Mouse (Mus musculus) embryo, embryonic 9.5 days (tissue): ENCODE data around the gene Gdpgp1.

Experiments used
- DNase-seq: peaks from one replicate; pipeline ENCODE4 v3.0.0-alpha.2; 2017; ENCODE audit errors: extremely low spot score

Gene Gdpgp1

DNA sequence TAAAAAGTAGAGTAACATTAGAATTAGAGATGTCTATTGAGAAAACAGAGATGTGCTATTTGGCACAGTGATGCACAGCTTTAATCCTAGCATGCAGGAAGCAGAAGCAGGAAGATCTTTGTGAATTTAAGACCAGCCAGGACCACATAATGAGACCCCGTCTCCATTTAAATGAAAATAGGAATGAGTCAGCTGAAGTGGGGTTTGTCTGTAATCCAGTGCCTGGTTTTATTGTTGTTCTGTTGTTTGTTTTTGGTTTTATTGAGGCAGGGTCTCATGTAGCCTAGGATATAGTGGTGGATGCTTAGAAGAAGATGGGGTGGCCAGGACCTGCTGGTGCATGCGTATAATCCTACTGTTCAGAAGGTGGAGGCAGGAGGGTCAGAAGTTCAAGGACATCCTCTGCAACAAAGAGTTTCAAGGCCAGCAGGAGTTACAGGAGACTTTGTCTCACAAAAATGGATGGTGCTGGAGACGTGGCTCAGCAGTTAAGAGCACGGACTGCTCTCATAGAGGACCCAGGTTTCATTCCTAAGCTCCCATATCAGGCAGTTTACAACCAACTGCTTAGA is 11.4 kb upstream of the Gdpgp1 start:
- no peak for DNase-seq

DNA sequence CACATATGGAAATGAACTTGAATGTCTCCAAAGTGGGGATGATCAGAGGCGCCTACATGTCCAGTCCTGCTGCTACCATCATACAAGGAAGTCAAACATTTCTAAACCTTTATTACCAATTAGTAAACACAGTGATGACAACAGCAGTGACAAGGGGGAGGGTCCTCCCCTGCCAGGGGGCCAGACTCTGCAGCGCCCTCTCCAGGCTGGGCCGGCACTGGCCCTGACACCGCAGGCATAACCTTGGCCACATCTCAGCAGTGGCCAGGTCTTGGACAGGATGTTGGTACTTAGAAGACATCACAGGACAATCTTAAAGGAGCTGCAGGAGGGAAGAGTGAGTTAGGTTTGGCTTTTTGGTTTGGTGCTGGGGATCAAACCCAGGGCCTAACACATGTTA is 5.6 kb upstream of the Gdpgp1 start:
- DNase-seq: no peak

DNA sequence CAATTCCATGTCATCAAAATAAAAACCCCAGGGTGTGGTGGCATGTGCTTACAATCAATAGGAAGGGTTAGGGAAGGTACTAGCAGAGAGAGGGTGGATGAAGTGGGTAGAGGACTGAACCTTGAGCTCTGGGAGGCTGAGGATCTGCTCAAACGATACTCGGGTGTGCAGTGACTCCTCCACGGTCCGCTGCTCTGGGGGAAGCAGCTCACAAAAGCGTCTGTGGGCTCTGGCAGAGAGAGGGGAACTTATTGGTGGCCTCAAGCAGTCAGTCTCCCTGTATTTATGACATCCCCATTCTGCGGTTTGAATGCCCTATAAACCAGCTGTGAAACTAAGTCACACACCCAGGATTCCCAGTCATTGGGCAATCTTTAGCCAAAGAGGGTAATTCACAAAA is 2.5 kb upstream of the Gdpgp1 start:
- no peak for DNase-seq

DNA sequence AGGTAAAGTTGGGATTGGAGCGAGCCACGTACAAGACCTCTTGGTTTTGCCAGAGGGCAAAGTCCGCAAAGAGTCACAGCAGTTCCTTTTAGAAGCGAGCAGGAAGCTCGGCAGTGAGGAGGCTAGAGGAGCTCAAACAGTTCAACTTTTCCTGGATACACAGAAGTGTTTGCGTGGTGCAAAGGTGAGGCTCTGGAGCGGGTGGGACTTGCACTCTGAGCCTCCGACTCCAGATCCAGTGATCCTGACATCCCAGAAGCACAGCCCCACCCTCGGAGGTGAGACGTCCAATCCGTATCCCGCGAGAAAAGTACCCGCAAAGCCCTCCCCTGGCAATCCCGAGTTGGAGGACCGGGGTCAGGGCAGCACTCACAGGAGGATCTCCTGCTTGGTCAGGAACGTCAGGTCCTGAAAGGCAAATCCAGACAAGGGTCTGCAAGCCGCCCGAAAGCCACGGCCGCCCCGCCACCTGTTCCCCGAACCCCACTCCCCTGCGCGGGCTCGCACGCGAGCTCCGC is 635 bp upstream of the Gdpgp1 start:
- no peak for DNase-seq

DNA sequence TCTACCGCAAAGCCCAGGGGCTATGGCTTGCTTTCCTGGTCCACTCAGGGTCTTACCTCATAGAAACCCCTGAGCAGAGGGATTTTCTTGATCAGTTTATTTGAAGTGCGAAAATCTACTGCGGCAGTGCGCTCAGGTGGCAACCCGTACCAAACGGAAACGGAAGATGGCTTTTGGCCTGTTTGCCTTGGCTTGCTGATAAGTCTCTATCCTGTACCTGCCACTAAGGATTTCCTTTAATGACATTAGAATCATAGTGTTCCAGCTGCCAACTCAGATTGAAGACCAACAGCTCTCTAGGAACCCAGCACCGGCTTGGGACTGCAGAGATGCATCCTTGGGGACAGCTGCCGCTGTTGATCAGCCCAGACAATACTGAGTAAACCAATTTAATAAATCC is 1.1 kb downstream of the Gdpgp1 start:
- DNase-seq: no peak

DNA sequence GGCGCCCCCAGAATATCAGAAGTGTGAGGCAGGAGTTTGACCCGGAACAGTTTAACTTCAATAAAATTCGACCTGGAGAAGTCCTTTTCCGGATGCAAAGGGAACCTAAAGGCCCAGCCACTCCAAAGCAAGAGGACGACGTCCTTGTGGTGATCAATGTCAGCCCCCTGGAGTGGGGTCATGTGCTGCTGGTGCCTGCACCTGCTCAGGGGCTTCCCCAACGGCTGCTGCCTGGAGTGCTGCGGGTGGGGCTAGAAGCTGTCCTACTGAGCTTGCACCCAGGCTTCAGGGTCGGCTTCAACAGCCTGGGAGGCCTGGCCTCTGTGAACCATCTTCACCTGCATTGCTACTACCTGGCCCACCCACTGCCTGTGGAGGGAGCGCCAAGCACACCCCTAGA is 5.9 kb downstream of the Gdpgp1 start:
- no peak for DNase-seq

DNA sequence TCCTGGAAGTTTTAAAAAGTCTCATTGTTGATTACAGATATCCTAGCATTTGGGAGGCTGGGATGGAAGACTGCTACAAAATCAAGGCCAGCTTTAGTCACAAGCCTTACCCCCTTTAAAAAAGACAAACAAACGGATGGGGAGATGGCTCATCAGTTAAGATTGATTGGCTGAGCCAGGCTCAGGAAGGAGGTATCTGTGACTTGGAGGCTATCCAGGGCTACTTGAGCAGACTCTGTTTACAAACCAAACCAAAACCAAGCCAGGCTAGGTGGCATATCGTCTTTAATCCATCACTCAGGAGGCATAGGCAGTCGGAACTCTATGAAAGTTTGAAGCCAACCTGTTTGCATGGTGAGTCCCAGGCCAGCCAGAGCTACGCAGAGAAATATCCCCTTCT is 9.0 kb downstream of the Gdpgp1 start:
- DNase-seq: no peak

DNA sequence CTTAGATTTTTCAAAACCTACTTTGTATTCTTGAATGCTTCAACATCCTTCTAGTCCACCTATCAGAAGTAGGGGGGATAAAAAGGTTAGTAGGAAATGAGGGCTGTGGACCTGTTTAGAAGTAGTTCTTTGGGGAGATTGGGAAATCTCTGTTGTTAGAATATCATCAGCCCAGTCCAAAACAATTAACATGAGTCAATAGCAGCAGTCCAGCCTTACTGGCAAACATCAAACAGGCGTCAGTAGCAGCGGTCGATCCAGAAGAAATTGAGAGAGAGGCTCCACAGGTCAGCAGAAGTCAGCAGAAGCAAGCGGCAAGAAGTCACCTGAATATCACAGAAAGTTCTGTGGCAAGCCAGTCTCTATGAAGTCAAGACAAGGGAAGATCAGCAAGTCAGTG is 12.2 kb downstream of the Gdpgp1 start:
- no peak for DNase-seq

DNA sequence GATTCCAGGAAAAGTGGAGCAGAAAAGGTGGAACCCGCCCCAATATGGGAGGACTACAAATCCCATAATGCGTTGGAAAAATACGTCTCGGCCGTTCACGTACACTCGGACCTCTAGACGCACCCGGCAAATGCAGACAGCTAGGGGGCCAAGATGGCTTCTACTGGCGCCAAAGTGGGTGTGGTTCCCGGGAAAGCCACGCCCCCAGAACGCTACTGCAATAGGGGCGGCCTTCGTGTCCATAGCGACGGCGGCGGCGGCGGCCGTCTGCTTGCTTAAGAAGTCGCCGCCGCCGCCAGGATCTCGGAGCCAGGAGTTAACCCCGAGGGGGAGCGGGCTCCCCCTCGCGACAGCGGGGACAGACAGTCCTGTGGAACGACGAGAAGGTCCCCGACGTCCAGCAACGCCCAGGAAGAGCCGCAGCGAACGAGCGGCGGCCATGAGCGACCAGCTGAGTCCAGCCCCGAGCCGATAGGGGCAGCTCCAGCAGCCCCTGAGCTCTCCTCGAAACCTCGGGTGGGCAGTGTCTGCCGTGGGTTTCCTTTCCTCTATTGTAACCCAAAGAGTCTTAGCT is 13.6 kb downstream of the Gdpgp1 start, which contains the start of gene Ttll13:
TSS of gene Ttll13 (plus strand) at position 229 of the 574 bp plus-strand sequence.
- DNase-seq: peak; percentile 97

DNA sequence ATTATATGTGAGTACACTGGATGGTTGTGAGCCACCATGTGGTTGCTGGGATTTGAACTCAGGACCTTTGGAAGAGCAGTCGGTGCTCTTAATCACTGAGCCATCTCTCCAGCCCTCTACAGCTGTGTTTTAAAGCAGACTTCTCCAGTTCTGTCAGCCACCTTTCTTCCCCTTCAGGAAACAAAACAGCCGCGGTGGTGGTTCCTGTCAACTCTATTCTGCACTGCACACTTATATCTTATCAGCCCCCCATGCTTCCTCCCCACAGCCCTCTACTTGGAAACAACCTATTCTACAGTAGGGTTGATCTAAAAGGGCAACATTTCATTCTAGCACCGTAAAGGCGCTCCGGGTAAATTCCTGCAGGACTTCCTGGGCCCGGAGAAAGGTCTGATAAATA is 14.2 kb downstream of the Gdpgp1 start:
- DNase-seq: no peak

DNA sequence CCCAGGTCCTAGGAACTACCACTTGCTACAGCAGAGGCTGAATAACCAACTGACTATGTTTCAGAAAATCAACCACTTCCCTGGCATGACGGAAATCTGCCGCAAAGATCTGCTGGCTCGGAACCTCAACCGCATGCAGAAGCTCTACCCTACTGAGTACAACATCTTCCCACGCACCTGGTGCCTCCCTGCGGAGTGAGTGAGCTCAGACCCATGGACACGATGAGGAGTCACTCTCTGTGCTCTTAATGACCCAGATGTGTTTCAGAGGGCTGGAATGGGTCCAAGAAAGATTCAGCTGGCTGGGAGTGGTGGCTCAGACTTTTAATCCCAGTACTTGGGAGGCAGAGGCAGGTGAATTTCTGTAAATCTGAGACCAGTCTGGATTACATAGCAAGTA is 19.8 kb downstream of the Gdpgp1 start:
- DNase-seq: no peak

DNA sequence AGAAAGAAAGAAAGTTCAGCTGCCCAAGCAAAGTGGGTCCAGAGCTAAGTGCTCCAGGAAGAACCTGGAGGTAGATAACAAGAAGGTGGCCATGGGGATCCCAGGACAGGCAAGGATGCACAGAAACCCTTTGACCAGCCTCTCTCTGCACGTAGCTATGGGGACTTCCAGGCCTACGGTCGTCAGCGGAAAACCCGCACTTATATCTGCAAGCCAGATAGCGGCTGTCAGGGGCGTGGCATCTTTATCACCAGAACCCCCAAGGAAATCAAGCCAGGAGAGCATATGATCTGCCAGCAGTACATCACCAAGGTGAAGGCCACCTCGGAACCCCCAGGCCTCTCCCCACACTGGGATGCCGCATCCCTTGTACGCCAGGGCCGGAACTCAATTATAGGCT is 20.2 kb downstream of the Gdpgp1 start:
- no peak for DNase-seq

DNA sequence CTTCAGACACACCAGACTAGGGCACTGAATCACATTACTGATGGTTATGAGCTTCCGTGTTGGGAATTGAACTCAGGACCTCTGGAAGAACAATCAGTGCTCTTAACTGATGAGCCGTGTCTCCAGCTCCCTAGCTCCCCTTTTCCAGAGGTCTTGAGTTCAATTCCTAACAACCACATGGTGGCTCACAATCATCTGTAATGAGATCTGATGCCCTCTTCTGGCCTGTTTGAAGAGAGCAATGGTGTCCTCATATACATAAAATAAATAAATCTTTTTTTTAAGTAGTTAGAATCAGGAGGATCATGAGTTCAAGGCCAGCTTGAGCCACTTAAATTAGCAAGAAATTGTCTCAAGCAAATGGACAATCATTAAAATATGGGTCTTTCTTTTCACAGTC is 23.3 kb downstream of the Gdpgp1 start:
- DNase-seq: no peak

DNA sequence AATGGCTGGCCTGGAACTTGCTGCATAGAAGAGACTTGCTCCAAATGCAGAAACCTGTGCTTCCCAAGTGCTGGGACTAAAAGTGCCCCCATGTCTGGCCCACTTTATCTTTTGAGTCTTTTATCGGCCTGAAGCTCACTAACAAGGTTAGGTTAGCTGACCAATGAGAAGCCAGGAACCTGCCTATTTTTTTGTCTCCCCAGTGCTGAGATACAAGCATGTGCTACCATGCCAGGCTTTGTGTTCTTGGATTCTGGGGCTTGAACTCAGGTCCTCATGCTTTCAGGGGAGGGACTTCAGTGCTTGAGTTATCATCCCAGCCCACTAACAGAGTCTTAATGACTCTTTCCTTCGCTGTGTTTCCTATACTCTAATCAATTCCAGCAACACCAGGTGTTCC is 25.0 kb downstream of the Gdpgp1 start:
- DNase-seq: no peak

DNA sequence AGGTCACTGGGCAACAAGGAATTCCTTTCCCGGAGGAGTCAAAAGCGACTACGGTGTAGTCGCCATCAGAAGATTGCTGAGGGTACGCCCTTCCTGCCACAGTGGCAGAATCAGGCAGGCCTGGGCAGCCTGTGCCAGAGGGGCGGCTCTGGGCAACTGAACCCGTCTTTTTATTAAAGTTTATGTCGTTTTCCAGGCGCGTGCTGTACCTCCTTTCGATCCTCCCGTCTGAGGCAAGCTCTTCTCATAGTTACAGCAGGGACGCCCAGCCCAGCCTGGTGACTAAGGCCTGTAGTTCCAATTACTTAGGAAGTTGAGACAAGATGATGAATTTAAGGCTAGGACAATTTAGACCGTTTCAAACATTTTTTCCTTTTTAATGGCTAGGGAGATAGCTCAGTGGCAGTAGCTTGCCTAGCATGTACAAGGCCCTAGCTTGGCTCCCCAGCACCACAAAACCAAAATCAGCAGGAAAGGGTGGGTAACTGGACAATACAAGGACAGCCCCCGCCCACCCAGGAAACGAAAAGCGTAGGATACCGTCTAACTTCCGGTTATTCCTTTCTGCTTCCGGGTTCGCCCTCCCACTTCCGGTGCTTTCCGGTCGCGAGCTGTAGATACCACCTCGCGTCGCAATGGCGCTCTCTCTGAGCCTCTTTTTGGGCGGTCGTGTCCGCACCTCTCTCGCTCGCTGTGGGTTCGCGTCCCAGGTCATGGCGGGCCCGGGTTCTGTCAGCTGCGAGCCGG is 28.1 kb downstream of the Gdpgp1 start, which contains the start of gene Ngrn:
TSS of gene Ngrn (plus strand) at position 591 of the 747 bp plus-strand sequence.
- DNase-seq: peak; percentile 83

DNA sequence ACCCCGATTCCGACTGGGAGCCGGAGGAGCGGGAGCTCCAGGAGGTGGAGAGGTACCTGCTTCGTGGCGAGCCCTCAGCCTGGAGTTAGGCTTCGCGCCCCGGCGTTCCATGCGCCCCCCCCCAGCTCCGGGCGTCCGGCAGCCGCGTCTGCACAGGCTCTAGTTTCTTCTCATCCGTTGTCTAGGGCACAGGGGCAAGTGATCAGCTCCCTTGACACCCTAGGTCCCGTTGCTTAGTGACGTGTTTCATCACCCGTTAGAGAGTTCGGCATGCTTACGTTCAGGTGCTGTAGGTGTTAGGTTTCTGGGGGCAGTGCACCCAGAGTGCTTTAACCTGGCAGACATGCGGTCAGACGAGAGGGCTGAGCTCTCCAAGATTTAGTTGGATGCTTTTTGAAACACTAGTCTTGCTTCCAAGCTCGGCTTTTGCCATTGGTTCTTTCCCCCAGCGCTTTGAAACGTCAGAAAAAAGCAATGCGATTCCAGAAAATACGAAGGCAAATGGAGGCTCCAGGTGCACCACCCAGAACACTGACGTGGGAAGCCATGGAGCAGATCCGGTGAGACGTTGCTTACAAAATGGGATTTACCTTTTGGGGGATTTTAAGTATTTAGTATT is 28.8 kb downstream of the Gdpgp1 start:
- no peak for DNase-seq

DNA sequence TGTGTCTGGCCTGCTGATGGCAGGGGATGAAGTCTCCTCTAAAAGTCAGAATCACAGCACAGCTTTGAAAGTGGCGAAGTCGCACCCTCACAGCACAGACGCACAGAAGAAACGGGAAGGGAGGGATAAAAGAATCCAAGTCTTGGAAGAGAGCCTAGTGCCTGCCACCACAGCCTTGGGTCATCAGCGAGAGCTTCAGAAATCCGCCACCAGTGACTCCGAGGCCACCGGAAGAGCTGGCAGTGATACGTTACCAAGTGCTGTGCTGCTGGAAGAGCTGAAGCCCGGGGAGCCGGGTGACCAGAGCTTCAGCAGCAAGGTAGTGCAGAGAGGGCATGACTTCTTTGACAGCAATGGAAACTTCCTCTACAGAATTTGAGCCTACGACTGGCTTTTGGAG is 31.9 kb downstream of the Gdpgp1 start:
- DNase-seq: no peak

DNA sequence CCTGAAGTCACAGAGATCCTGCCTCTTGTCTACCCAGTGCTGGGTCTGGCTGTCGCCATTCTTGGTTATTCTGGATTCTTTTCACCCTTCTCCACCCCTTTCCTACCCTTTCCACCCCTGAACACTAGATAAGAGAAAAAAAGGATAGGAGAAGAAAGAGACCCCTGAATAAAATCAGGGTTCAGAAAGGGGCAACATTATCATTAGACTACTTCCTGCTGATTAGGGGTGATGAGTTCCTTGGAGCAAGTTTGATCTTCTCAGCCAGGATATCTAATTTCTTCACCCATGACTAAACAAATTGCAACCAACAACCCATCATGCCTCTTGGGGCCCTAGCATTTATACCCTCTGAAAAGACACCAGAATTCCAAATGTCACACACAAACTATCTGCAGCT is 35.1 kb downstream of the Gdpgp1 start:
- DNase-seq: no peak

DNA sequence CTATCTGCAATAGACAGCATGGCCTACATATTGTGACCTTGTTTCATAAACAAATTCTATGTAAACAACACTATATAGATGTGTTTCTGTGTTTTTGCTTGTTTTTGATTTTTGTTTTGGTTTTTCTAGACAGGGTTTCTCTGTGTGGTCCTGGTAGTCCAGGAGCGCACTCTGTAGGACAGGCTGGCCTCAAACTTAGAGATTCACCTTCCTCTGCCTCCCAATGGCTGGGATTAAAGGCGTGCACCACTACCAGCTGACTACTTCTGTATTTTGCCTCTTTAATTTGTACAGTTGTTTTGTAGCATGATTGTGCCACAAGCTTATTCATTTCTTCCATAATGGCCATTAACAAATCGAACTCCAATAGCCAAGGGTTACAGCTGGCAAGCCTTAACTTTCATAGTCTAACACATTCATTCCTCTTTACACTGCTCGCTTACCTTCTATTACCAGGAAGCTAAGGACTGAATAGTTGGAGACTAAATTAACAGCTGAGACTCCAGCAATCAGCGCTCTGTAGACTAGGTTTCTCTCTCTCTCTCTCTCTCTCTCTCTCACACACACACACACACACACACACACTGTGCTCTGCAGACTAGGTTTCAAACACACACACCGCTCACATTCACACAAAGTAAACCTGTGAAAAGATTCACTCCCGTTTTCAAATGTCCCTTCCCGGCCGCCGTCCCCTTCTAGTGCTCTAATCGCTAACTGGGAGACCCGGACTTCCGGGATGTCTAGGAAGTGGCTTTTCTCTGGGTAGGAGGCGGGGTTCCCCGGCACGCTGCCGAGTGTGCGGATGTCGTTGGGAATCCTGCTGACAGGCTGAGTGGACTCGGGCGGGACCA is 36.5 kb downstream of the Gdpgp1 start, which contains the start of gene Vps33b:
TSS of gene Vps33b (plus strand) at position 753 of the 854 bp plus-strand sequence.
- peak; percentile 92 for DNase-seq

DNA sequence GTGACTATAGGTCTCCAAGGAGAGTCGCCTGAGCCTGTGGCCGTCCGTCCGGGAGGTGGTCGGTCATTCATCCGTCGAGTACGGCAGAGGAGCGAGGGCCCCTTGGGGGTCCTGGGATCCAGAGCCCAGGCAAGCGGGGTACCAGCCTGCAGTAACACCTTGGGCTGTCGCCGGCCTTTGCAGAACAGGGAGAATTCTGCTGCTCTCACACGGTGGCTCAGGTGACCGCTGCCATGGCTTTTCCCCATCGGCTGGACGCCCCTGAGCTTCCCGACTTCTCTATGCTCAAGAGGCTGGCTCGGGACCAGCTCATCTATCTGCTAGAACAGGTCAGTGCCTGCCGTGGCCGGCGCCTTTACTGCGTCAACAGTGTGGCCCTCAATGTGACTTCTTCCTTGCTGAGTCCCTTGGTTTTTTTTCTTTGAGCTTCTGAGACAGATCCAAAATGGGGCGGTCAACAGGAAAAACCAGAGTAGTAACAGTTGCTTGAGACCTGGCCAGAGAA is 37.1 kb downstream of the Gdpgp1 start:
- no peak for DNase-seq

DNA sequence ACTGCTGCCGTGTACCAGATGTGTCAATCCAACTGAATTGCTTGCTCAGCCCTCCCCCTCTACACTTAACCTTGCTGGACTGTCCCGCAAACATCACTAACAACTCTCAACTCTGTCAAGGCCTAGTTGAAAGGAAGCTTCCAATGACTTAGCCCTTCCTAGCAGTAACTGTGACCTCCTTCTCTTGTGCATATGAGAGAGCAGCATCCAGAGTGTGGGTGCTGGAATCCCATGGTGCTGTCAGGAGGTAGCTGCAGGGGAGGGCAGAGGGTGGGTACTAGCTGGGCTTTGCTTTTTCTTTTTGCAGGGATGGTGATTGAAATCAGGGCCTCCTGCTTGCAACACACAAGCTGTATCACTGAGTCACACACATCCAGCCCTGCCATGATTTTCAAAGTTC is 40.8 kb downstream of the Gdpgp1 start:
- no peak for DNase-seq
